Mouse (Mus musculus): Measurements from ENCODE around the gene Exosc5. TPM values are rescaled to one million over a fixed set of nuclear protein-coding genes. Genes with fewer than 3 reads are reported as not detected.

Exosc5 gene
- polyA plus RNA-seq, 1 experiment from 2014 or later: 39.7 TPM

- DNase-seq (ENCODE audit: low spot score): no peak
- 91% methylated on average over 8 of the region's 8 CpGs for WGBS
- no peaks in the 10 kb centered on the region for H3K9me3 ChIP-seq (ENCODE audit: control insufficient read depth, low read length)
- no peaks in the 10 kb centered on the region for H3K4me1 ChIP-seq (replicated peaks; ENCODE audit: control insufficient read depth, insufficient read depth, low read length)
- H3K4me3 ChIP-seq (replicated peaks; ENCODE audit: low read length): no peak overlapping the region
- no peak overlapping the region for H3K4me2 ChIP-seq (replicated peaks)
- no peaks in the 10 kb centered on the region for H3K27me3 ChIP-seq (ENCODE audit: control insufficient read depth, insufficient read depth, low read length)
- H3K36me3 ChIP-seq (replicated peaks; ENCODE audit: control insufficient read depth, insufficient read depth): no peaks in the 10 kb centered on the region
- no peak overlapping the region for H3K9ac ChIP-seq
- ATAC-seq (ENCODE audit: low FRiP score): no peak
- no peak overlapping the region for H3K27ac ChIP-seq
Observed at GRCm38 (mm10) chr7:25651281-25651680, 7.7 kb upstream of the Exosc5 start.

GRCm38 (mm10) chr7:25652244-25652759, 6.7 kb upstream of the Exosc5 start:
- Histone ChIP-seq H3K4me1 (replicated peaks; ENCODE audit: control insufficient read depth, insufficient read depth, low read length) (peaks cover 3% of the 10 kb centered on the region; the same call in 1 of the 2 replicates), H3K9ac (no peak overlapping the region), H3K4me2 (replicated peaks) (no peak overlapping the region), H3K4me3 (replicated peaks; ENCODE audit: low read length) (no peak overlapping the region), H3K36me3 (replicated peaks; ENCODE audit: control insufficient read depth, insufficient read depth) (no peaks in the 10 kb centered on the region), H3K27me3 (ENCODE audit: control insufficient read depth, insufficient read depth, low read length) (no peaks in the 10 kb centered on the region), H3K27ac (no peak overlapping the region), H3K9me3 (ENCODE audit: control insufficient read depth, low read length) (no peaks in the 10 kb centered on the region)
- DNase-seq (ENCODE audit: low spot score) (no peak), ATAC-seq (ENCODE audit: low FRiP score) (no peak)
- WGBS: 91% methylated on average over 12 of the region's 12 CpGs

- no peaks in the 10 kb centered on the region for H3K27me3 ChIP-seq (ENCODE audit: control insufficient read depth, insufficient read depth, low read length)
- no peak overlapping the region for H3K4me3 ChIP-seq (replicated peaks; ENCODE audit: low read length)
- peaks cover 22% of the 10 kb centered on the region for H3K4me1 ChIP-seq (replicated peaks; ENCODE audit: control insufficient read depth, insufficient read depth, low read length)
- H3K9me3 ChIP-seq (ENCODE audit: control insufficient read depth, low read length): no peaks in the 10 kb centered on the region
- H3K36me3 ChIP-seq (replicated peaks; ENCODE audit: control insufficient read depth, insufficient read depth): no peaks in the 10 kb centered on the region
- H3K4me2 ChIP-seq (replicated peaks): no peak overlapping the region
- no peak overlapping the region for H3K9ac ChIP-seq
- WGBS: 80% methylated on average over 11 of the region's 11 CpGs
- DNase-seq (ENCODE audit: low spot score) (no peak), ATAC-seq (ENCODE audit: low FRiP score) (no peak)
- H3K27ac ChIP-seq: no peak overlapping the region
Observed at GRCm38 (mm10) chr7:25655601-25656428, 3.1 kb upstream of the Exosc5 start.

GRCm38 (mm10) chr7:25657785-25658184, 1.2 kb upstream of the Exosc5 start:
- DNase-seq (ENCODE audit: low spot score) (no peak), ATAC-seq (ENCODE audit: low FRiP score) (no peak)
- H3K9me3 ChIP-seq (ENCODE audit: control insufficient read depth, low read length): no peaks in the 10 kb centered on the region
- no peak overlapping the region for H3K27ac ChIP-seq
- peak overlapping the region; percentile 67 for H3K9ac ChIP-seq
- WGBS: 48% methylated on average over 10 of the region's 10 CpGs
- no peaks in the 10 kb centered on the region for H3K27me3 ChIP-seq (ENCODE audit: control insufficient read depth, insufficient read depth, low read length)
- H3K36me3 ChIP-seq (replicated peaks; ENCODE audit: control insufficient read depth, insufficient read depth): peaks cover under 1% of the 10 kb centered on the region; the same call in 1 of the 2 replicates
- H3K4me3 ChIP-seq (replicated peaks; ENCODE audit: low read length): peak overlapping the region; percentile 58
- peaks cover 22% of the 10 kb centered on the region for H3K4me1 ChIP-seq (replicated peaks; ENCODE audit: control insufficient read depth, insufficient read depth, low read length)
- H3K4me2 ChIP-seq (replicated peaks): peak overlapping the region; percentile 90

- H3K27ac ChIP-seq: no peak overlapping the region
- WGBS: 96% methylated on average over 8 of the region's 8 CpGs
- no peaks in the 10 kb centered on the region for H3K27me3 ChIP-seq (ENCODE audit: control insufficient read depth, insufficient read depth, low read length)
- peaks cover 55% of the 10 kb centered on the region for H3K36me3 ChIP-seq (replicated peaks; ENCODE audit: control insufficient read depth, insufficient read depth)
- no peaks in the 10 kb centered on the region for H3K9me3 ChIP-seq (ENCODE audit: control insufficient read depth, low read length)
- H3K9ac ChIP-seq: no peak overlapping the region
- no peaks in the 10 kb centered on the region for H3K4me1 ChIP-seq (replicated peaks; ENCODE audit: control insufficient read depth, insufficient read depth, low read length)
- H3K4me3 ChIP-seq (replicated peaks; ENCODE audit: low read length): no peak overlapping the region
- DNase-seq (ENCODE audit: low spot score) (no peak), ATAC-seq (ENCODE audit: low FRiP score) (no peak)
- no peak overlapping the region for H3K4me2 ChIP-seq (replicated peaks)
Observed at GRCm38 (mm10) chr7:25666381-25666780, 7.4 kb downstream of the Exosc5 start.

- Histone ChIP-seq H3K9ac (no peak overlapping the region), H3K4me3 (replicated peaks; ENCODE audit: low read length) (no peak overlapping the region), H3K9me3 (ENCODE audit: control insufficient read depth, low read length) (no peaks in the 10 kb centered on the region), H3K27me3 (ENCODE audit: control insufficient read depth, insufficient read depth, low read length) (peaks cover 13% of the 10 kb centered on the region), H3K27ac (no peak overlapping the region), H3K36me3 (replicated peaks; ENCODE audit: control insufficient read depth, insufficient read depth) (peaks cover 48% of the 10 kb centered on the region), H3K4me2 (replicated peaks) (no peak overlapping the region), H3K4me1 (replicated peaks; ENCODE audit: control insufficient read depth, insufficient read depth, low read length) (no peaks in the 10 kb centered on the region)
- WGBS: 89% methylated on average over 10 of the region's 10 CpGs
- ATAC-seq (ENCODE audit: low FRiP score) (no peak), DNase-seq (ENCODE audit: low spot score) (no peak)
Observed at GRCm38 (mm10) chr7:25669158-25669557, 10.2 kb downstream of the Exosc5 start.

- peaks cover 43% of the 10 kb centered on the region for H3K36me3 ChIP-seq (replicated peaks; ENCODE audit: control insufficient read depth, insufficient read depth)
- H3K9me3 ChIP-seq (ENCODE audit: control insufficient read depth, low read length): no peaks in the 10 kb centered on the region
- WGBS: 77% methylated on average over 9 of the region's 9 CpGs
- DNase-seq (ENCODE audit: low spot score) (no peak), ATAC-seq (ENCODE audit: low FRiP score) (no peak)
- H3K4me1 ChIP-seq (replicated peaks; ENCODE audit: control insufficient read depth, insufficient read depth, low read length): 0 out of 2 replicates have a peak, but pooled peaks cover under 1% of the 10 kb centered on the region
- H3K4me3 ChIP-seq (replicated peaks; ENCODE audit: low read length): no peak overlapping the region
- H3K4me2 ChIP-seq (replicated peaks): no peak overlapping the region
- H3K9ac ChIP-seq: no peak overlapping the region
- H3K27ac ChIP-seq: no peak overlapping the region
- H3K27me3 ChIP-seq (ENCODE audit: control insufficient read depth, insufficient read depth, low read length): peaks cover 17% of the 10 kb centered on the region
Observed at GRCm38 (mm10) chr7:25669631-25670030, 10.7 kb downstream of the Exosc5 start.

GRCm38 (mm10) chr7:25670096-25670495, 11.1 kb downstream of the Exosc5 start:
- 96% methylated on average over 4 of the region's 4 CpGs for WGBS
- ATAC-seq (ENCODE audit: low FRiP score): no peak

GRCm38 (mm10) chr7:25671686-25672085, 12.7 kb downstream of the Exosc5 start:
- Histone ChIP-seq H3K4me3 (replicated peaks; ENCODE audit: low read length) (no peak overlapping the region), H3K4me1 (replicated peaks; ENCODE audit: control insufficient read depth, insufficient read depth, low read length) (peaks cover 6% of the 10 kb centered on the region; the same call in 1 of the 2 replicates), H3K27me3 (ENCODE audit: control insufficient read depth, insufficient read depth, low read length) (peaks cover 29% of the 10 kb centered on the region), H3K4me2 (replicated peaks) (no peak overlapping the region), H3K9ac (no peak overlapping the region), H3K27ac (no peak overlapping the region), H3K36me3 (replicated peaks; ENCODE audit: control insufficient read depth, insufficient read depth) (peaks cover 25% of the 10 kb centered on the region), H3K9me3 (ENCODE audit: control insufficient read depth, low read length) (no peaks in the 10 kb centered on the region)
- 81% methylated on average over 2 of the region's 2 CpGs for WGBS
- no peak for ATAC-seq (ENCODE audit: low FRiP score)
- no peak for DNase-seq (ENCODE audit: low spot score)

More at GRCm38 (mm10) chr7:25670096-25670495, 11.1 kb downstream of the Exosc5 start:
- Histone ChIP-seq H3K27ac (no peak overlapping the region), H3K27me3 (ENCODE audit: control insufficient read depth, insufficient read depth, low read length) (peaks cover 22% of the 10 kb centered on the region), H3K9ac (no peak overlapping the region), H3K9me3 (ENCODE audit: control insufficient read depth, low read length) (no peaks in the 10 kb centered on the region), H3K4me2 (replicated peaks) (no peak overlapping the region), H3K4me3 (replicated peaks; ENCODE audit: low read length) (no peak overlapping the region), H3K4me1 (replicated peaks; ENCODE audit: control insufficient read depth, insufficient read depth, low read length) (peaks cover 5% of the 10 kb centered on the region; the same call in 1 of the 2 replicates), H3K36me3 (replicated peaks; ENCODE audit: control insufficient read depth, insufficient read depth) (peaks cover 38% of the 10 kb centered on the region)
- DNase-seq (ENCODE audit: low spot score): no peak
